Mouse (Mus musculus) cerebellum, adult 2 months (tissue): ENCODE measurements at regions not wholly inside any gene's neighbourhood (a gene's known extent, or its start where the extent isn't known, plus 50 kb on each side); places are given as distances from the start of the nearest gene placed in this dataset.

Experiments
- CTCF ChIP-seq: fragments of 200-500 bp; IDR thresholded peaks from 2 replicates; pipeline ENCODE4 v1.5.1; 2011; ENCODE audit warnings: low read depth, mild to moderate bottlenecking, control low read depth, low read length, moderate library complexity, borderline replicate concordance; ENCODE audit not compliant: insufficient read depth
- POLR2A ChIP-seq: fragments of 200-500 bp; IDR thresholded peaks from 2 replicates; pipeline ENCODE4 v1.6.1; 2011; ENCODE audit warnings: low read length, control low read depth, borderline replicate concordance; ENCODE audit not compliant: insufficient read depth

DNA sequence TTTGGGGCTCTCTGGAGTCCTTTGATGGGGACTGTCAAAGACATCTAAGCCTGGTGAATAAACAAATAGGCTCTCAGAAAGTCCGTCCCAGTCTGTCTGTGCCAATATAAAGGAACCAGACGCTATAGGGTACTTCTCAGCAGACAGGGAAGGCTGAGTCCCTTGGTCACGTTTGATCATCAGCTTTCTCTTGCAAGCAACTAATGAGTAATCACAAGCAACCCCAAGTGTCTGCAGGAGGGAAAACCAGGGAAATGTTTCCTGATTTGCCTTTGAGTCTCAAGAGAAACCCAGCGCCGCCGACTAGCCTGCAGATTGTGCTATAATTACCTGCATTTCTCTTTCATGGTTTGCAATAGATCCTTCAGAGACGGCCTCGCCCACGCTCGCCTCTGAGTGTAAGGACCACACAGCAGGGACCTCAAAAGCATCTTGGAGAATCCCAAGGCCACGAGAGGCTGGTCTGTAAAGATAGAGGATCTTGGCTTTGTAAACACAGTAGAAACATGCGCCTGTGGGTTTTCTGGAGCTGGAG, 112.6 kb downstream of the Map3k7 start:
- TF ChIP-seq CTCF (no peak), POLR2A (no peak)
